Mouse (Mus musculus) hindbrain, embryonic 13.5 days (tissue): ENCODE results near the gene Hils1. TPM values are rescaled to one million over a fixed set of nuclear protein-coding genes. Genes with fewer than 3 reads are reported as not detected.
A peak's percentile ranks its signal among the peaks of the same experiment; 100 is the strongest.

ENCODE experiments used
- ATAC-seq: fragments of 200-750 bp; cut with Nextera tagmentation; 2 replicates; pipeline ENCODE4 v1.8.0; 2017; ENCODE audit warnings: moderate TSS enrichment; ENCODE audit not compliant: low FRiP score
- H3K27ac ChIP-seq: fragments of 300-500 bp; sonication (generic); 2 replicates; pipeline ENCODE4 v1.5.1; 2015; ENCODE audit warnings: inconsistent platforms, mild to moderate bottlenecking, moderate library complexity
- H3K27me3 ChIP-seq: fragments of 300-500 bp; sonication (generic); 2 replicates; pipeline ENCODE4 v1.6.1; 2015; ENCODE audit warnings: mild to moderate bottlenecking, inconsistent platforms
- H3K36me3 ChIP-seq: fragments of 300-500 bp; sonication (generic); 2 replicates; pipeline ENCODE4 v1.6.1; 2015; ENCODE audit warnings: mild to moderate bottlenecking, inconsistent platforms
- H3K4me1 ChIP-seq: fragments of 300-500 bp; sonication (generic); replicated peaks from 2 replicates; pipeline ENCODE4 v1.6.1; 2015; ENCODE audit warnings: inconsistent platforms
- H3K4me2 ChIP-seq: fragments of 300-500 bp; sonication (generic); 2 replicates; pipeline ENCODE4 v1.6.1; 2015; ENCODE audit warnings: inconsistent platforms, mild to moderate bottlenecking, moderate library complexity
- H3K4me3 ChIP-seq: fragments of 300-500 bp; sonication (generic); 2 replicates; pipeline ENCODE4 v1.5.1; 2015; ENCODE audit warnings: mild to moderate bottlenecking, inconsistent platforms
- H3K9ac ChIP-seq: fragments of 300-500 bp; sonication (generic); 2 replicates; pipeline ENCODE4 v1.6.1; 2015; ENCODE audit warnings: mild to moderate bottlenecking, inconsistent platforms
- H3K9me3 ChIP-seq: fragments of 300-500 bp; sonication (generic); 2 replicates; pipeline ENCODE4 v1.6.1; 2016; ENCODE audit warnings: inconsistent platforms
- WGBS: fragments of 180-500 bp; shearing (Covaris S2); methylation state at CpG from one replicate; pipeline ENCODE4 v1.1.7; 2015; 5-methylcytosine and 5-hydroxymethylcytosine counted together
- polyA plus RNA-seq: library from polyadenylated mRNA; unstranded; fragments of >200 nt; fragmentation: Nextera tagmentation; extraction: Ambion mirVana; gene quantifications from 2 replicates; pipeline ENCODE4 v1.2.1, GENCODE M21; 2015

Gene Hils1
- polyA plus RNA-seq, 1 experiment from 2014 or later = not detected

DNA sequence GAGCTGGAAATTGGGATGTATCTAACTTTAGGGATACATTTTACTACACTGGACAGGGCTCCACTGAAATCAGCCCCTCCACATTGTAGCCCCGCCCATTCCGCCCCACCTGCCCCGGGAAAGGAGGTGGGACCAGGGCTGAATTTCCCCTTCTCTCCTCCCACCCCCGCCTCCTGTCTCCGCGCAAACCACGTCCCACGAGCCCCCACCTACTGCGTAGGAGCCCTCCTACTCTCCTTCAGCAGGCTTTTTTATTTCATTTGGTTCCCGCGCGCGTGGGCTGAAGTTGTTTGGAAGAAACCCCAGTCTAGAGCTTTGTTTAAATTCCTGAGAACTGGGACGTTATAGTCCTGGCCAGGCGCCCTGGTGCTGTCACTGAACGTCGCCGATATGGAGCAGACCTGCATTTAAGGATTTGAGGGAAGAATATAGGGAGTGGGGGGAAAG is 30.0 kb upstream of the Hils1 start:
- H3K27me3 ChIP-seq = peaks cover 96% of the 10 kb centered on the region
- H3K4me2 ChIP-seq = peak overlapping the region; percentile 56
- H3K4me3 ChIP-seq = peak overlapping the region; percentile 32
- H3K36me3 ChIP-seq = no peaks in the 10 kb centered on the region
- H3K4me1 ChIP-seq = peaks cover 15% of the 10 kb centered on the region
- H3K9ac ChIP-seq = peak overlapping the region; percentile 14
- 2% methylated on average over 18 of the region's 18 CpGs for WGBS
- H3K9me3 ChIP-seq = no peaks in the 10 kb centered on the region
- ATAC-seq = peak; percentile 37
- H3K27ac ChIP-seq = no peak overlapping the region

DNA sequence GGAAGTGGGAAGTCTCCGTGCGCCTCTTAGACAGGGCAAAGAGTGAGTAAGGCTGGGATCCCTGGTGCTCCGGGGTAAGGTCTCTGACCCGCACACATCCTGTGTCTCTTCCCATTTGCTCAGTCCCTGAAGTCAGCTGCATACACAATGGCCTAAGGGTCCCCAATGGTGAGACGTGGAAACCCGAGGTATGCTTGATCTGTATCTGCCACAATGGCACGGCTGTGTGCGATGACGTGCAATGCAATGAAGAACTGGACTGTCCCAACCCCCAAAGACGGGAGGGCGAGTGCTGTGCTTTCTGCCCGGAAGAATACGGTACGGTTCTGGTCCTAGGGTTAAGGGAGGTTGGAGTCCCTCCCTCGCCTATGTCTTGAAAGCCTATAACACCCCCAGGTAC is 29.6 kb upstream of the Hils1 start:
- H3K4me2 ChIP-seq = peak overlapping the region; percentile 56
- WGBS = 2% methylated on average over 15 of the region's 15 CpGs
- H3K27ac ChIP-seq = no peak overlapping the region
- peak overlapping the region; percentile 32 for H3K4me3 ChIP-seq
- H3K9me3 ChIP-seq = no peaks in the 10 kb centered on the region
- H3K9ac ChIP-seq = peak overlapping the region; percentile 14
- H3K27me3 ChIP-seq = peaks cover 96% of the 10 kb centered on the region
- H3K36me3 ChIP-seq = no peaks in the 10 kb centered on the region
- ATAC-seq = 0 out of 2 replicates have a peak, but pooled peaks have one; percentile 2
- peaks cover 15% of the 10 kb centered on the region for H3K4me1 ChIP-seq

DNA sequence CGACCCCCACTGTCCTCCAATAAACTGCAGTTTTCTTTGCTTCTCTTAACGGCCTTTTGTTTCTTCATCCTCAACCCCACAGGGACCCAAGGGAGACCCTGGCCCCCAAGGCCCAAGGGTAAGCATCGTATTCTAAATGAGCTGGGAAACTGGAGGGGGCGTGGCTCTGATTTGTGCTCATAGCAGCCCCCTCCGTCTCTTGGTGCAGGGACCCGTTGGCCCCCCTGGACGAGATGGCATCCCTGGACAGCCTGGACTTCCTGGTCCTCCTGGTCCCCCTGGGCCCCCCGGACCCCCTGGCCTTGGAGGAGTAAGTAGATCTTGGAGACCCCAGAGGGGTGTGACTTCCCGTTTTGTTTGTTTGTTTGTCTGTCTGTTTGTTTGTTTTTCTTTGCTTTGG is 29.1 kb upstream of the Hils1 start:
- H3K36me3 ChIP-seq = no peaks in the 10 kb centered on the region
- H3K4me2 ChIP-seq = peak overlapping the region; percentile 56
- ATAC-seq = no peak
- no peak overlapping the region for H3K27ac ChIP-seq
- H3K9ac ChIP-seq = no peak overlapping the region
- 21% methylated on average over 9 of the region's 9 CpGs for WGBS
- no peaks in the 10 kb centered on the region for H3K9me3 ChIP-seq
- H3K27me3 ChIP-seq = peaks cover 95% of the 10 kb centered on the region
- peaks cover 15% of the 10 kb centered on the region for H3K4me1 ChIP-seq
- H3K4me3 ChIP-seq = 0 out of 2 replicates have a peak overlapping the region, but pooled peaks have one; percentile 32

DNA sequence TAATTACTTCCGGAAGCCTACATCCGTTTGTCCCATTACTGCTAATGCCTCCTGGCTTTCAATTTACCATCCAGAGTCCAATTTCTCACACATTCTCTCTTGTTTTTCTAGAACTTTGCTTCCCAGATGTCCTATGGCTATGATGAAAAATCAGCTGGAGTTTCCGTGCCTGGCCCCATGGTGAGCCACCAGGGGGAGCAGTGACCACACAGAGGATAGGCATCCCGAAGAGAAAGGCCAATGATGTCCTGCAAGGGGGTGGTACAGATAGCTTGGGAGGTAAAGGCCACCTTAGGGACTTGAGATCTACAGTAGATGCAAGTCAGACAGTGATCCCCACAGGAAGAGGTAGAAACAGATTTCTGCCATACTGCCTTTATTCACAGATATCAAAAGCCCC is 28.1 kb upstream of the Hils1 start:
- 20% methylated on average over 4 of the region's 4 CpGs for WGBS

DNA sequence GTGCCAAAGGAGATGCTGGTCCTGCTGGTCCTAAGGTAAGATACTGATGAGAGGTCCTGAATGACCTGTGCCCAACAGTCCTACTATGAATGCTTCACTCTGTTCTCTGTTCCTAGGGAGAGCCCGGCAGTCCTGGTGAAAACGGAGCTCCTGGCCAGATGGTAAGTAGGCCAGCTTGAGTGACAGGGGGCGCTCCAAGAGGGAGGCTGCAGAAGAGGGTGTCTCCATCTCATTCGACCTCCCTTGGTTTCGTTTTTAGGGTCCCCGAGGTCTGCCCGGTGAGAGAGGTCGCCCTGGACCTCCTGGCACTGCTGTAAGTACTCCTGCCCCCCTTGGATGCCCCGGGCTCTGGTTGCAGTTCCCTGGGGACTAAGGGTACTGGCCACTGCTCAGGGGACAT is 26.3 kb upstream of the Hils1 start:
- Histone ChIP-seq H3K4me1 (peaks cover 15% of the 10 kb centered on the region), H3K27ac (no peak overlapping the region), H3K9me3 (no peaks in the 10 kb centered on the region), H3K36me3 (no peaks in the 10 kb centered on the region), H3K4me2 (no peak overlapping the region), H3K9ac (no peak overlapping the region), H3K27me3 (peaks cover 73% of the 10 kb centered on the region), H3K4me3 (no peak overlapping the region)
- 37% methylated on average over 9 of the region's 9 CpGs for WGBS
- no peak for ATAC-seq

More for the DNA sequence above, 28.1 kb upstream of the Hils1 start:
- Histone ChIP-seq H3K4me1 (peaks cover 15% of the 10 kb centered on the region), H3K4me2 (no peak overlapping the region), H3K4me3 (no peak overlapping the region), H3K9me3 (no peaks in the 10 kb centered on the region), H3K9ac (no peak overlapping the region), H3K27me3 (peaks cover 86% of the 10 kb centered on the region), H3K36me3 (no peaks in the 10 kb centered on the region), H3K27ac (no peak overlapping the region)
- ATAC-seq = no peak

DNA sequence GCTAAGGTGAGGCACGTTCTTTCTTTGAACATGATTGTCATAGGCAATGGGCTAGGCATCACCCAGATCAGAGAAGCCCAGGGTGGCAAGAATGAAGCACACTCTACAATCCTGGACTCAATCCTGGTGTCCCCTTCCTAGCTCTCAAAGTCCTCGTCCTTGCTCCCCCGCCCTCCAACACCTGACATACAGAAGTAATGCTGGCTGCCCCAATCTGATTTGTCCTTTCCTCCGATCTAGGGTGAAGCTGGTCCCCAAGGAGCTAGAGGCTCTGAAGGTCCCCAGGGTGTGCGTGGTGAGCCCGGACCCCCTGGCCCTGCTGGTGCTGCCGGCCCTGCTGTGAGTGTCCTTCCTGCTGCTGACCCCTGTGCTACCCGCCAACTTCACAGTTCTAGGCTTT is 25.6 kb upstream of the Hils1 start:
- no peak for ATAC-seq
- Histone ChIP-seq H3K27ac (no peak overlapping the region), H3K4me2 (no peak overlapping the region), H3K4me3 (no peak overlapping the region), H3K9ac (no peak overlapping the region), H3K4me1 (peaks cover 12% of the 10 kb centered on the region), H3K36me3 (no peaks in the 10 kb centered on the region), H3K27me3 (peaks cover 66% of the 10 kb centered on the region), H3K9me3 (no peaks in the 10 kb centered on the region)
- 85% methylated on average over 8 of the region's 8 CpGs for WGBS

DNA sequence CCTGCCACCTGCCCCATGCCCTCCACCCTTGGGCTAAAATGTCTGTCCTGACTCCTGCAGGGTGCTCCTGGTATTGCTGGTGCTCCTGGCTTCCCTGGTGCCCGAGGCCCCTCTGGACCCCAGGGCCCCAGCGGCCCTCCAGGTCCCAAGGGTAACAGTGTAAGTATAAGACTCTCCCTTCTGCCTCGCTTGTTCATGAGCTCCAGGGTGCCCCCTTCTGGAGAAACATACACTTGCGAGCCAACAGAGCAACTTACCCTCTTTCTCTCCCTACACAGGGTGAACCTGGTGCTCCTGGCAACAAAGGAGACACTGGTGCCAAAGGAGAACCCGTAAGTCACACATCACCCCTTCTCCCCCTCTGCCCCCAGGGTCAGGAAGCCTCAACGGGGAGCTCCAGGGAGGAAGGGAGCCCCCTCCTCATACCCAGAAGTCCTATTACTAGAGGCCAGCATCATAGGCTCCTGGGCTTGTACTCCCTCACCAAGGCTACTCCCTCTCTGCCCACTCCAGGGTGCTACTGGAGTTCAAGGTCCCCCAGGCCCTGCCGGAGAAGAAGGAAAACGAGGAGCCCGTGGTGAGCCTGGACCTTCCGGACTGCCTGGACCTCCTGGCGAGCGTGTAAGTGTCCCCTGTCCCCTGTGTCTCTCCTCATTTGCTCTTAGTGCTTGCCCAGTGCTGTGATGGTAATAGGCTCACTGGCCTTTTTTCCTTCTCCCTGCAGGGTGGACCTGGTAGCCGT is 24.9 kb upstream of the Hils1 start:
- no peak overlapping the region for H3K4me2 ChIP-seq
- H3K4me1 ChIP-seq = peaks cover 8% of the 10 kb centered on the region
- H3K9me3 ChIP-seq = no peaks in the 10 kb centered on the region
- no peak overlapping the region for H3K4me3 ChIP-seq
- H3K36me3 ChIP-seq = no peaks in the 10 kb centered on the region
- H3K27me3 ChIP-seq = peaks cover 60% of the 10 kb centered on the region
- 54% methylated on average over 12 of the region's 13 CpGs for WGBS
- no peak overlapping the region for H3K27ac ChIP-seq
- ATAC-seq = no peak
- H3K9ac ChIP-seq = no peak overlapping the region

DNA sequence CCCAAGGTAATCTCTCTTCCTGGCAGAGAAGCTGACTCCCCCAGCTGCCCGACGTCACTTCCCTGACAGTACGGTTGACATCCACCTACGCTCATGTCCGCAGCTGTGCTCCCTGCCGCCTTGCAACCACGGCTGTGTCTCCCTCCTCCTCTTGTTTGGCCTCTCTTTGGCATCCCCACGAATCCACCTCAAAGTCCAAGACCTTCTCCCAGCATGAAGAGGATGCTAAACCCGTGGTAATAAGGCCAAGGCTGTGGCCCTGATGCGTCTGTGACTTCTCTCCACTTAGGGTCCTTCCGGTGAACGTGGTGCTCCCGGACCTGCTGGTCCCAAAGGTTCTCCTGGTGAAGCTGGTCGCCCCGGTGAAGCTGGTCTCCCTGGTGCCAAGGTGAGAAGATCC is 24.3 kb upstream of the Hils1 start:
- ATAC-seq = no peak

DNA sequence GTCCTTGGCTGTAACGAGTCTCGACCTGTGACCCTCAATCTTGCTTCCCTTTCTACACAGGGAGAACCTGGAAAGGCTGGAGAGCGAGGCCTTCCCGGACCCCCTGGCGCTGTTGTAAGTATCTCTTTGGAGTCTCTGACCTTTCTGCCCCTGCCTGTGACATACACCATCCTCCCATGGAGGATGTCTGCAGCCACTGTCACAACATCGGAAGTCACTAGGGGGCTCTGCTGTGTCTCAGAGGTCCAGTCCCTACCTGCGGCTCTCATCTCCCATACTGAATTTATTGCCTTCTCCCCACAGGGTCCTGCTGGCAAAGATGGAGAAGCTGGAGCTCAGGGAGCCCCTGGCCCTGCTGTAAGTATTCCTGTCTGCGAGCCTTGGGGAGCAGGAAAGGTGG is 23.1 kb upstream of the Hils1 start:
- Histone ChIP-seq H3K4me2 (no peak overlapping the region), H3K9me3 (no peaks in the 10 kb centered on the region), H3K4me3 (no peak overlapping the region), H3K4me1 (no peaks in the 10 kb centered on the region), H3K27ac (no peak overlapping the region), H3K9ac (no peak overlapping the region), H3K27me3 (peaks cover 43% of the 10 kb centered on the region), H3K36me3 (no peaks in the 10 kb centered on the region)
- WGBS = 22% methylated on average over 8 of the region's 8 CpGs
- no peak for ATAC-seq

More for the DNA sequence above, 24.3 kb upstream of the Hils1 start:
- Histone ChIP-seq H3K9ac (no peak overlapping the region), H3K27ac (no peak overlapping the region), H3K36me3 (no peaks in the 10 kb centered on the region), H3K4me2 (no peak overlapping the region), H3K4me1 (0 out of 2 replicates have a peak, but pooled peaks cover 3% of the 10 kb centered on the region), H3K4me3 (no peak overlapping the region), H3K27me3 (peaks cover 54% of the 10 kb centered on the region), H3K9me3 (no peaks in the 10 kb centered on the region)
- 80% methylated on average over 15 of the region's 15 CpGs for WGBS

DNA sequence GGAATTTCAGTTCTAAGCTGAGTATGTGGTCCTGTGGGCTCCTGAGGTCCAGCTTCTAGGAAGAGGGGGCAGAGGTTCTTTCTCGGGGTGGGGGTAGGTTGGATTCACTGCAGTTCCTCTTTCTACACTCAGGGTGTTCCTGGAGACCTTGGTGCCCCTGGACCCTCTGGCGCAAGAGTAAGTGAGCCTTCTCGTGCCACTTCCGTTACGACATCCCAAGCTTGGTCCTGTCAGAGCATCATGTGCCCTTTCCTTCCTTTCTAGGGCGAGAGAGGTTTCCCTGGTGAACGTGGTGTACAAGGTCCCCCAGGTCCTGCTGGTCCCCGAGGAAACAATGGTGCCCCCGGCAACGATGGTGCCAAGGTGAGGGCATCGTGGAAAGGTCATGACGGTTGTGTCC is 22.2 kb upstream of the Hils1 start:
- no peaks in the 10 kb centered on the region for H3K36me3 ChIP-seq
- no peak overlapping the region for H3K4me3 ChIP-seq
- H3K27ac ChIP-seq = no peak overlapping the region
- H3K4me1 ChIP-seq = no peaks in the 10 kb centered on the region
- H3K27me3 ChIP-seq = peaks cover 35% of the 10 kb centered on the region; the same call in 1 of the 2 replicates
- ATAC-seq = no peak
- H3K9me3 ChIP-seq = no peaks in the 10 kb centered on the region
- no peak overlapping the region for H3K4me2 ChIP-seq
- 91% methylated on average over 12 of the region's 12 CpGs for WGBS
- H3K9ac ChIP-seq = no peak overlapping the region

DNA sequence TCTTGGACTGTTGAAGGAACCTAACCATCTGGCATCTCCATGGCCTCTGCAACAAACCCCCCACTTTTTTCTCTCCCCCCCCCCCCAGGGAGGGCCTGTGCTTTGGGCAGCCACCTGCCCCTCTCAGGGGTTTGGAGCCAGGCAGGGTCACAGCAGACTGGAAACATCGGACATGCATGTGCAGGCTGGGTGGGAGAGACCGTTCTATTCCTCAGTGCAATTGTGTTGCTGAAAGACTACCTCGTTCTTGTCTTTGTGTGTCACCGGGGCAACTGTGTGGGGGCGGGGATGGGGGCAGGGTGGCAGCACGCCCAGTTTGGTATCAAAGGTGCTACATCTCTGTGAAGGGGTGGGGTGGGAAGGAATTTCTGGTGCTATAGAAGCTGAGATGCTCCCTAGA is 15.2 kb upstream of the Hils1 start:
- Histone ChIP-seq H3K4me2 (no peak overlapping the region), H3K4me1 (peaks cover 12% of the 10 kb centered on the region), H3K9me3 (no peaks in the 10 kb centered on the region), H3K27ac (peak overlapping the region; percentile 62; the same call in 1 of the 2 replicates), H3K9ac (no peak overlapping the region), H3K36me3 (no peaks in the 10 kb centered on the region), H3K4me3 (no peak overlapping the region), H3K27me3 (no peaks in the 10 kb centered on the region)
- ATAC-seq = peak; percentile 59; the same call in 1 of the 2 replicates
- WGBS = 3% methylated on average over 6 of the region's 6 CpGs

DNA sequence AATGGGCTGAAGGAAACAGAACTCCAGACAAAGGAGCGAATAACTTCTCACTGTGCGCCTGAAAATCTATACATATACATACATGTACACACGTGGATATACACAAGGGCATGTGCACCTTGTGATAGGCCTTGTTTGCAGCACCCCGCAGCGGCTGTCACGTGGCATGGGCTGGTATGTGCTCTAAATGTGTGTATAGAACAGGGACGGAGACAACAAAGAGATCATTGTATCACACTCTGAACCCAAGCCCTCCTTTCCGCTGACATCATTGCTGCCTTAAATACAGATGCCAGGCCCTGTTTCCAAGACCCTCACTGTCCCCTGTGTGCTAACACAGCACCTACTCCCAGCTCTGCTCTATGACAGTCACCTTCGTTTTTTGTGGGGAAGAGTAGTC is 12.3 kb upstream of the Hils1 start:
- Histone ChIP-seq H3K9ac (no peak overlapping the region), H3K27ac (no peak overlapping the region), H3K4me1 (peaks cover 24% of the 10 kb centered on the region), H3K9me3 (no peaks in the 10 kb centered on the region), H3K4me2 (no peak overlapping the region), H3K4me3 (no peak overlapping the region), H3K36me3 (no peaks in the 10 kb centered on the region), H3K27me3 (no peaks in the 10 kb centered on the region)
- ATAC-seq = no peak
- WGBS = 66% methylated on average over 9 of the region's 9 CpGs

DNA sequence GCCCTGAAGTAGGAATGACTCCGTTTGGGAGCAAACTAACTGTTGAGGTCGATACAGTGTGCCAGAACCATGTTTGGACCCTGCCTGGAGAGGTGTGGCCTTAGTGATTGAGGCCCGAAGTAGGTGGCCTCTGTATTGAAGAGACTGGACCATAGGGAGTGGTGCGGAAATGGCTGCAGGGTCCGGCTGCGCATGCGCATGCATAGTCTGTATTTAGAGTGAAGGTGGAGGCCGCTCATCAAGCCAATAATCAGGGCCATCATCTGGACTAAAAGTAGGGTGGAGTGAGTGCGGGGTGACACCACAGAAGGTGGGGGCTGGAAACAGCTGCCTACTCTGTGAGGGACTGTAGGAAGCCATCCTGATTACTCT is 9.7 kb upstream of the Hils1 start:
- H3K27ac ChIP-seq = 0 out of 2 replicates have a peak overlapping the region, but pooled peaks have one; percentile 14
- WGBS = 85% methylated on average over 9 of the region's 9 CpGs
- ATAC-seq = 0 out of 2 replicates have a peak, but pooled peaks have one; percentile 17

More for the DNA sequence above, 9.7 kb upstream of the Hils1 start:
- Histone ChIP-seq H3K4me1 (peaks cover 18% of the 10 kb centered on the region; the same call in 1 of the 2 replicates), H3K27me3 (no peaks in the 10 kb centered on the region), H3K9me3 (no peaks in the 10 kb centered on the region), H3K4me3 (no peak overlapping the region), H3K36me3 (no peaks in the 10 kb centered on the region), H3K4me2 (no peak overlapping the region), H3K9ac (no peak overlapping the region)
